Mouse (Mus musculus) heart, adult 8-10 months (tissue): ENCODE data around the gene Gm3476. TPM values are rescaled to one million over a fixed set of nuclear protein-coding genes. Genes with fewer than 3 reads are reported as not detected.
"Not testable (repeated sequence)": the region's sequence is repeated elsewhere in the genome, so short reads cannot be mapped to it uniquely, and the experiment has no call there.

Source experiments
- DNase-seq: peaks from one replicate; pipeline ENCODE4 v3.0.0; 2022; ENCODE audit warnings: low spot score
- total RNA-seq, 4 experiments: library from RNA; stranded (reverse); gene quantifications; 2 replicates each; pipeline ENCODE4 v1.2.4; 2022

The Gm3476 gene
- not detected for total RNA-seq

DNA sequence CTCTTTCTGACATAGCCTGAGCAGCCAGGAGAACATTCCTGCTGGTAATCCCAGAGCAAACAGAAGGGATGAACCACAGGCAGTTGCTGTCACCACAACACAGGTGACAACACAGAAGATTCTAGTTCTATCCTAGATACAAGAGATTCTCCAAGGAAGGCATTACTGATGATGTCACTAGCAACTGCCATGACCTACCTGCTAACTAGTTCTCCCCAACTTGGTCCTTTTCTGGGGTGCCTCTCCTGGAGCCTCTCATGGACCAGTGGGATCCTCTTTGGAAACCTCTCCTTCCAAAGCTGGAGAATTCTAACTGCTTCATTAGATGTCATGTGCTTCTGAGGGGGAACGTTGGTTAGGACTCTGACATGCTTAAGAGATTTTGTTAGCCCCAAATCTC lies at the start of gene Gm3476:
Gene Gm3476, minus strand, starts transcription at position 101 of the 400 bp plus-strand sequence.
- DNase-seq = not testable (repeated sequence)

DNA sequence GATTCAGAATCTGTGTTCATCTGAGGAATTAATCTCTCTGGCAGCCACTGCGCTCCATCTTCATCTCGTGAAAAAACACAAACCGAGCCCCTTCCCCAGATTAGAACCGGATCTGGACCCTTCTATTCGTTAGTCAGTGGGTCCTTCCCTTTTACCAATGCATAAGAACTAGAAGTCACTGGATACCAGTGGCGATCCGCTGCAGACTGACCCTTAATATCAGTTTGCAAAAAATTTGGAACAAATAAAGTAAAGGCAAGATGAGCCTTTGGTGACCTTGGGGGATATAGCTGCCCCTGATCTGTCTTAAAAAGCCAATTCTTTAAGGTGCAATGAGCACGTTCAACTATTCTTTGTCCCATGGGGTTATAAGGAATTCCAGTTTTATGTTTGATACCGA lies 37.9 kb upstream of the Gm3476 start:
- DNase-seq = not testable (repeated sequence)

DNA sequence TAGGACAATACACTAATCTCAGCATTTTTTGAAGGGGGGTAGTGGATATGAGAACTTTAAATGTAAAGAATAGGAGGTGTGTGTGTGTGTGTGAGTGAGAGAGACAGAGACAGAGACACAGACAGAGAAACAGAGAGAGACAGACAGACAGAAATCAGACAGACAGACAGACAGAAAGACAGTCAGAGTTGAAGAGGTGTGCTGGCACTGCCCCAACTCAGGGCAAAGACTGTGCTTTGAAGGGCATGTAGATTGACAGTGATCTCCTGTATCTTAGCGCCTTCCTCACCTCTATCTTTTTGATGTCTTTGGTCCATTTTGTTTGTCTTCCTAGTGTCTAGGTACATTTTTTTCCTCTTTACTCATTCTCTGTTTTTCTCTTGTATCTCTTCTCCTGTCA lies 35.5 kb upstream of the Gm3476 start:
- DNase-seq = not testable (repeated sequence)

DNA sequence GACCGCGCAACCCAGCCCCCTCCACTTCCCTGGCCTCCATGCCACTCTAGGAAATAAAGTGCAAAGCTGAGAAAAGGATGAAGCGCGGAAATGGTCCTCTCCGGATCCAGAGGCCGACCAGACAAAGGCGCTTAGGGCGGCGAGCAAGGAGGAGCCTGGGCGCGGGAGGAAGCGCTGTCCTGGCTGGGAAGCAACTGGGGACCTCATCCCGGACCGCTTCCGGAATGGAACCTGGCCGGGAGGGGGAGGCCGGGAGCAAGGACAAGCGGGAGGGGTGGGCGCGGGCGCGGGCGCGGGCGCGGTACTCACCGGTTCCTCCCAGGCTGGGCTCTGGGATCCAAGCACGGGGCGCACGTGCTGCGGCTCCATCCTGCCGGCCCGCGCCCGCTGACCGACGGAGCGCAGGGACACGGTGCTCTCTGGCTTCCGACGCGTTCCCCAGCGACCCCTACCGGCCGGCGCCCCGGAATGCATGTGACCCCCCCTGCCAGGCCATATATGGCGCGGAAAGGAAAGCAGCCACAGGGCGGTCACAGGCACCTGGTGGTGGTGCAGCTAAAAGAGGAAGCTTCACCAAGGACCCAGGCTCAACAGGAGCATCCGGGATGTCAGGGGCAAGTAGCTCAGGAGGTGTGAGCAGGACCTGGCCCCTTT lies 17.2 kb downstream of the Gm3476 start, which contains the start of gene Gm3468:
Gene Gm3468, minus strand, starts transcription at position 394 of the 654 bp plus-strand sequence.
- DNase-seq = peak; percentile 21

DNA sequence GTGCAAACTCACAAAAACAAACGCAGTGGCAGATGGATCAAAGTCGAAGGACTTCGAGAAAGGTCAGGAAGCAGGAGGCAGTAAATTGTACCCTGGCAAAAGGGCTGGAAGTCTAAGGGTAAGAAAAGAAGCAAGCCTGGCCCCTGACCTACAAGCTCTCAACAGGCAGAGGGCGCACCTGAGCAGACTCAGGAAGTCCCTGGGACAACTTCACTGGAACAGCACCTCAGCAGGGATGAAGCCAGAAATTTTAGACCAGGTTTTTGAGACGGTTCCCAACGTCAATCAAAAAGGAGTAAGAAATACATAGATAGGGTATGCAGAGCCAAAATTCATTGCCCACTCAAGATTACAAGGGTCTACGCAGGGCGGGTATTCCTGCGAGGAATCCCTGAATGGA lies 18.1 kb downstream of the Gm3476 start:
- DNase-seq = not testable (repeated sequence)

DNA sequence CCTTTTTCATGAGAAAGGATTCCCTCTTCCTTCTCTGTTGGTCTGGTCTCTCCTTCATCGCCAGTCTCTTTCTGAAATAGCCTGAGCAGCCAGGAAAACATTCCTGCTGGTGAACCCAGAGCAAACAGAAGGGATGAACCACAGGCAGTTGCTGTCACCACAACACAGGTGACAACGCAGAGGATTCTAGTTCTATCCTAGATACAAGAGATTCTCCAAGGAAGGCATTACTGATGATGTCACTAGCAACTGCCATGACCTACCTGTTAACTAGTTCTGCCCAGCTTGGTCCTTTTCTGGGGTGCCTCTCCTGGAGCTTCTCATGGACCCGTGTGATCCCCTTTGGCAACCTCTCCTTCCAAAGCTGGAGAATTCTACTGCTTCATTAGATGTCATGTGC lies 31.8 kb downstream of the Gm3476 start, which contains the start of gene Gm8206:
Gene Gm8206, minus strand, starts transcription at position 101 of the 400 bp plus-strand sequence.
- DNase-seq = not testable (repeated sequence)

DNA sequence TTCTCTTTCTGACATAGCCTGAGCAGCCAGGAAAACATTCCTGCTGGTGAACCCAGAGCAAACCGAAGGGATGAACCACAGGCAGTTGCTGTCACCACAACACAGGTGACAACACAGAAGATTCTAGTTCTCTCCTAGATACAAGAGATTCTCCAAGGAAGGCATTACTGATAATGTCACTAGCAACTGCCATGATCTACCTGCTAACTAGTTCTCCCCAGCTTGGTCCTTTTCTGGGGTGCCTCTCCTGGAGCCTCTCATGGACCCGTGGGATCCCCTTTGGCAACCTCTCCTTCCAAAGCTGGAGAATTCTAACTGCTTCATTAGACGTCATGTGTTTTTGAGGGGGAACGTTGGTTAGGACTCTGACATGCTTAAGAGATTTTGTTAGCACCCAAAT lies 67.4 kb downstream of the Gm3476 start, which contains the start of gene Gm6337:
Gene Gm6337, minus strand, starts transcription at position 101 of the 400 bp plus-strand sequence.
- not testable (repeated sequence) for DNase-seq

Other genes with a start within 250 kb of the Gm3476 start
- gene Gm8237, start 245.4 kb downstream of the Gm3476 start, total RNA-seq = under 1 TPM in 1 of 4 experiments, not detected in 3; 0.25 TPM
- under 1 TPM in 1 of 4 experiments, not detected in 3; 0.28 TPM for gene Gm3248, start 164.1 kb downstream of the Gm3476 start, total RNA-seq
- gene Gm3453, start 146.7 kb downstream of the Gm3476 start, total RNA-seq = not detected
- gene Gm6337, start 67.5 kb downstream of the Gm3476 start, total RNA-seq = not detected
- gene Gm8206, start 31.9 kb downstream of the Gm3476 start, total RNA-seq = under 1 TPM in 1 of 4 experiments, not detected in 3; 0.47 TPM
- under 1 TPM; 0.14 to 0.33 (median 0.19) TPM for gene Gm3468, start 17.1 kb downstream of the Gm3476 start, total RNA-seq
- gene Gm21560, start 93.5 kb upstream of the Gm3476 start, total RNA-seq = under 1 TPM in 3 of 4 experiments, not detected in 1; 0.12 to 0.29 (median 0.16) TPM
- gene Gm3411, start 161.4 kb upstream of the Gm3476 start, total RNA-seq = under 1 TPM in 2 of 4 experiments, not detected in 2; 0.29 to 0.60 TPM
- not detected for gene Gm21103, start 179.0 kb upstream of the Gm3476 start, total RNA-seq
- not detected for gene Gm3618, start 217.9 kb upstream of the Gm3476 start, total RNA-seq